Mouse (Mus musculus): Measurements from ENCODE around the gene Als2cl.

Als2cl gene

GRCm38 (mm10) chr9:110879191-110879920 is at the start of gene Als2cl:
Gene Als2cl (plus strand): TSS chr9:110879870.
- in situ Hi-C loops (cut with MboI; ENCODE audit: low pct_unique_long_range_greater_than_20kb in 1 of 2, low sequenced_read_pairs in 2 of 2, unreplicated experiment in 1 of 2), result no loop called here

GRCm38 (mm10) chr9:110833021-110833420 is 46.6 kb upstream of the Als2cl start:
- in situ Hi-C loops (cut with MboI; ENCODE audit: low pct_unique_long_range_greater_than_20kb in 1 of 2, low sequenced_read_pairs in 2 of 2, unreplicated experiment in 1 of 2), result no loop called here

- in situ Hi-C loops (cut with MboI; ENCODE audit: low pct_unique_long_range_greater_than_20kb in 1 of 2, low sequenced_read_pairs in 2 of 2, unreplicated experiment in 1 of 2), result no loop called here
Measured at GRCm38 (mm10) chr9:110834411-110834810, 45.3 kb upstream of the Als2cl start, which contains the start of gene Prss45. Gene Prss45 (plus strand): TSS chr9:110834588.

- in situ Hi-C loops (cut with MboI; ENCODE audit: low pct_unique_long_range_greater_than_20kb in 1 of 2, low sequenced_read_pairs in 2 of 2, unreplicated experiment in 1 of 2), result no loop called here
Measured at GRCm38 (mm10) chr9:110834961-110835360, 44.7 kb upstream of the Als2cl start.

GRCm38 (mm10) chr9:110836112-110836511 is 43.6 kb upstream of the Als2cl start:
- in situ Hi-C loops (cut with MboI; ENCODE audit: low pct_unique_long_range_greater_than_20kb in 1 of 2, low sequenced_read_pairs in 2 of 2, unreplicated experiment in 1 of 2), result no loop called here

GRCm38 (mm10) chr9:110840905-110841304 is 38.8 kb upstream of the Als2cl start:
- in situ Hi-C loops (cut with MboI; ENCODE audit: low pct_unique_long_range_greater_than_20kb in 1 of 2, low sequenced_read_pairs in 2 of 2, unreplicated experiment in 1 of 2), result no loop called here

GRCm38 (mm10) chr9:110841438-110841837 is 38.2 kb upstream of the Als2cl start:
- in situ Hi-C loops (cut with MboI; ENCODE audit: low pct_unique_long_range_greater_than_20kb in 1 of 2, low sequenced_read_pairs in 2 of 2, unreplicated experiment in 1 of 2), result no loop called here

GRCm38 (mm10) chr9:110844206-110844605 is 35.5 kb upstream of the Als2cl start, which contains the start of gene Prss46:
Gene Prss46 (plus strand): TSS chr9:110844506.
- in situ Hi-C loops (cut with MboI; ENCODE audit: low pct_unique_long_range_greater_than_20kb in 1 of 2, low sequenced_read_pairs in 2 of 2, unreplicated experiment in 1 of 2), result no loop called here

- in situ Hi-C loops (cut with MboI; ENCODE audit: low pct_unique_long_range_greater_than_20kb in 1 of 2, low sequenced_read_pairs in 2 of 2, unreplicated experiment in 1 of 2), result no loop called here
Measured at GRCm38 (mm10) chr9:110849162-110849561, 30.5 kb upstream of the Als2cl start.

GRCm38 (mm10) chr9:110855903-110856302 is 23.8 kb upstream of the Als2cl start:
- in situ Hi-C loops (cut with MboI; ENCODE audit: low pct_unique_long_range_greater_than_20kb in 1 of 2, low sequenced_read_pairs in 2 of 2, unreplicated experiment in 1 of 2), result no loop called here

GRCm38 (mm10) chr9:110856920-110857319 is 22.8 kb upstream of the Als2cl start:
- in situ Hi-C loops (cut with MboI; ENCODE audit: low pct_unique_long_range_greater_than_20kb in 1 of 2, low sequenced_read_pairs in 2 of 2, unreplicated experiment in 1 of 2), result no loop called here

GRCm38 (mm10) chr9:110857781-110858472 is 21.7 kb upstream of the Als2cl start, which contains the start of gene Prss50:
Gene Prss50 (plus strand): TSS chr9:110857967.
- in situ Hi-C loops (cut with MboI; ENCODE audit: low pct_unique_long_range_greater_than_20kb in 1 of 2, low sequenced_read_pairs in 2 of 2, unreplicated experiment in 1 of 2), result no loop called here

- in situ Hi-C loops (cut with MboI; ENCODE audit: low pct_unique_long_range_greater_than_20kb in 1 of 2, low sequenced_read_pairs in 2 of 2, unreplicated experiment in 1 of 2), result no loop called here
Measured at GRCm38 (mm10) chr9:110858523-110858922, 21.1 kb upstream of the Als2cl start.

- in situ Hi-C loops (cut with MboI; ENCODE audit: low pct_unique_long_range_greater_than_20kb in 1 of 2, low sequenced_read_pairs in 2 of 2, unreplicated experiment in 1 of 2), result no loop called here
Measured at GRCm38 (mm10) chr9:110858967-110859596, 20.6 kb upstream of the Als2cl start.

- in situ Hi-C loops (cut with MboI; ENCODE audit: low pct_unique_long_range_greater_than_20kb in 1 of 2, low sequenced_read_pairs in 2 of 2, unreplicated experiment in 1 of 2), result no loop called here
Measured at GRCm38 (mm10) chr9:110871030-110871429, 8.6 kb upstream of the Als2cl start.

- in situ Hi-C loops (cut with MboI; ENCODE audit: low pct_unique_long_range_greater_than_20kb in 1 of 2, low sequenced_read_pairs in 2 of 2, unreplicated experiment in 1 of 2), result no loop called here
Measured at GRCm38 (mm10) chr9:110873681-110874659, 5.7 kb upstream of the Als2cl start.

- in situ Hi-C loops (cut with MboI; ENCODE audit: low pct_unique_long_range_greater_than_20kb in 1 of 2, low sequenced_read_pairs in 2 of 2, unreplicated experiment in 1 of 2), result no loop called here
Measured at GRCm38 (mm10) chr9:110874660-110875191, 4.9 kb upstream of the Als2cl start.

GRCm38 (mm10) chr9:110875288-110875695 is 4.4 kb upstream of the Als2cl start:
- in situ Hi-C loops (cut with MboI; ENCODE audit: low pct_unique_long_range_greater_than_20kb in 1 of 2, low sequenced_read_pairs in 2 of 2, unreplicated experiment in 1 of 2), result no loop called here
